Mouse (Mus musculus): ENCODE results near the gene Rps6kb1.

Gene Rps6kb1

GRCm38 (mm10) chr11:86544639-86545299 lies at the start of gene Rps6kb1, which contains the start of gene Tubd1:
TSS of gene Rps6kb1 (minus strand) at chr11:86544805.
TSS of gene Tubd1 (plus strand) at chr11:86544991.
- peak; percentile 100 for DNase-seq (ENCODE audit: low spot score)

- no peak for DNase-seq (ENCODE audit: low spot score)
Measured at GRCm38 (mm10) chr11:86593443-86593842, 48.8 kb upstream of the Rps6kb1 start.

GRCm38 (mm10) chr11:86592993-86593392 lies 48.4 kb upstream of the Rps6kb1 start:
- DNase-seq (ENCODE audit: low spot score) = peak; percentile 56

GRCm38 (mm10) chr11:86591931-86592616 lies 47.5 kb upstream of the Rps6kb1 start:
- DNase-seq (ENCODE audit: low spot score) = peak; percentile 5

- DNase-seq (ENCODE audit: low spot score) = no peak
Measured at GRCm38 (mm10) chr11:86591301-86591845, 46.8 kb upstream of the Rps6kb1 start.

GRCm38 (mm10) chr11:86590579-86590978 lies 46.0 kb upstream of the Rps6kb1 start:
- DNase-seq (ENCODE audit: low spot score) = no peak

- no peak for DNase-seq (ENCODE audit: low spot score)
Measured at GRCm38 (mm10) chr11:86590066-86590465, 45.5 kb upstream of the Rps6kb1 start.

GRCm38 (mm10) chr11:86588583-86589298 lies 44.1 kb upstream of the Rps6kb1 start:
- peak; percentile 5 for DNase-seq (ENCODE audit: low spot score)

GRCm38 (mm10) chr11:86587830-86588229 lies 43.2 kb upstream of the Rps6kb1 start:
- DNase-seq (ENCODE audit: low spot score) = peak; percentile 18

GRCm38 (mm10) chr11:86586868-86587792 lies 42.5 kb upstream of the Rps6kb1 start:
- DNase-seq (ENCODE audit: low spot score) = peak; percentile 89

GRCm38 (mm10) chr11:86586177-86586867 lies 41.7 kb upstream of the Rps6kb1 start:
- peak; percentile 62 for DNase-seq (ENCODE audit: low spot score)

GRCm38 (mm10) chr11:86585598-86585984 lies 41.0 kb upstream of the Rps6kb1 start:
- DNase-seq (ENCODE audit: low spot score) = peak; percentile 51

GRCm38 (mm10) chr11:86584898-86585597 lies 40.4 kb upstream of the Rps6kb1 start:
- peak; percentile 52 for DNase-seq (ENCODE audit: low spot score)

GRCm38 (mm10) chr11:86583990-86584897 lies 39.6 kb upstream of the Rps6kb1 start:
- DNase-seq (ENCODE audit: low spot score) = peak; percentile 50

- peak; percentile 45 for DNase-seq (ENCODE audit: low spot score)
Measured at GRCm38 (mm10) chr11:86583313-86583825, 38.8 kb upstream of the Rps6kb1 start.

GRCm38 (mm10) chr11:86582543-86583260 lies 38.1 kb upstream of the Rps6kb1 start:
- peak; percentile 64 for DNase-seq (ENCODE audit: low spot score)

- peak; percentile 70 for DNase-seq (ENCODE audit: low spot score)
Measured at GRCm38 (mm10) chr11:86581943-86582542, 37.4 kb upstream of the Rps6kb1 start.

Data from adipocyte (in vitro differentiated cells).